Mouse (Mus musculus) heart, postnatal 0 days (tissue): ENCODE results near the gene Hoxd3.

Experiments
- CTCF ChIP-seq: IDR thresholded peaks from 2 replicates; pipeline ENCODE4 v1.5.1; 2016; ENCODE audit warnings: antibody characterized with exemption, control low read depth, low read depth
- EP300 ChIP-seq: IDR thresholded peaks from 2 replicates; pipeline ENCODE4 v1.6.1; 2016; ENCODE audit warnings: antibody characterized with exemption, low read depth

DNA sequence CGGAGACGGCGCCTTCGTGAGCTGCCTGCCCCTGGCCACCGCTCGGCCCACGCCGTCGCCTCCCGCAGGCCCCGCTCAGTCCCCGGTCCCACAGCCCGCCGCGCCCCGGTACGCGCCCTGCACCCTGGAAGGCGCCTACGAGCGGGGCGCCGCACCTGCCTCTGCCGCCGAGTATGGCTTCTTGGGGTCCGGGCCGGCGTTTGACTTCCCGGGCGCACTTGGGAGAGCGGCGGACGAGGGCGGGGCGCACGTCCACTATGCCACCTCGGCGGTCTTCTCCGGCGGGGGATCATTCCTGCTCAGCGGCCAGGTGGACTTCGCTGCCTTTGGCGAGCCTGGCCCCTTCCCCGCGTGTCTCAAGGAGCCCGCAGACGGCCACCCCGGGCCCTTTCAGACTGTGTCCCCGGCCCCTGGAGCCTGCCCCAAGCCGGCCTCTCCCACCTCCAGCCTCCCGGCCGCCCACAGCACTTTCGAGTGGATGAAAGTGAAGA lies 51.6 kb downstream of the Hoxd3 start:
- TF ChIP-seq CTCF (no peak), EP300 (no peak)
